Mouse (Mus musculus): ENCODE measurements around the gene Aldh3a2. TPM values are rescaled to one million over a fixed set of nuclear protein-coding genes. Genes with fewer than 3 reads are reported as not detected.

Aldh3a2 gene
- polyA plus RNA-seq, 1 experiment from 2014 or later, result 52.2 TPM

- Histone ChIP-seq H3K36me3 (ENCODE audit: control insufficient read depth, insufficient read depth, low read length) (no peaks in the 10 kb centered on the region), H3K9me3 (replicated peaks; ENCODE audit: control insufficient read depth, low read length) (no peaks in the 10 kb centered on the region), H3K4me1 (ENCODE audit: control insufficient read depth, insufficient read depth, low read length) (peaks cover 11% of the 10 kb centered on the region), H3K9ac (ENCODE audit: low read length) (no peak overlapping the region), H3K27me3 (ENCODE audit: control insufficient read depth, insufficient read depth, low read length) (0 out of 2 replicates have a peak, but pooled peaks cover 2% of the 10 kb centered on the region), H3K4me3 (replicated peaks; ENCODE audit: low read length) (no peak overlapping the region), H3K27ac (ENCODE audit: low read length) (no peak overlapping the region), H3K4me2 (ENCODE audit: low read depth, low read length) (no peak overlapping the region)
- no peak for ATAC-seq (ENCODE audit: insufficient read depth, low FRiP score)
- 79% methylated on average over 8 of the region's 8 CpGs for WGBS
Observed at GRCm38 (mm10) chr11:61227816-61228215, 39.4 kb downstream of the Aldh3a2 start.

GRCm38 (mm10) chr11:61225941-61226412 lies 41.3 kb downstream of the Aldh3a2 start:
- peak; percentile 47; the same call in 1 of the 2 replicates for ATAC-seq (ENCODE audit: insufficient read depth, low FRiP score)
- Histone ChIP-seq H3K9me3 (replicated peaks; ENCODE audit: control insufficient read depth, low read length) (no peaks in the 10 kb centered on the region), H3K27me3 (ENCODE audit: control insufficient read depth, insufficient read depth, low read length) (no peaks in the 10 kb centered on the region), H3K4me3 (replicated peaks; ENCODE audit: low read length) (no peak overlapping the region), H3K4me1 (ENCODE audit: control insufficient read depth, insufficient read depth, low read length) (peaks cover 8% of the 10 kb centered on the region), H3K9ac (ENCODE audit: low read length) (no peak overlapping the region), H3K27ac (ENCODE audit: low read length) (peak overlapping the region; percentile 4; the same call in 1 of the 2 replicates), H3K4me2 (ENCODE audit: low read depth, low read length) (no peak overlapping the region), H3K36me3 (ENCODE audit: control insufficient read depth, insufficient read depth, low read length) (no peaks in the 10 kb centered on the region)
- WGBS, result 62% methylated on average over 6 of the region's 6 CpGs

GRCm38 (mm10) chr11:61225511-61225910 lies 41.8 kb downstream of the Aldh3a2 start:
- Histone ChIP-seq H3K4me3 (replicated peaks; ENCODE audit: low read length) (no peak overlapping the region), H3K27ac (ENCODE audit: low read length) (no peak overlapping the region), H3K4me1 (ENCODE audit: control insufficient read depth, insufficient read depth, low read length) (peaks cover 11% of the 10 kb centered on the region), H3K27me3 (ENCODE audit: control insufficient read depth, insufficient read depth, low read length) (no peaks in the 10 kb centered on the region), H3K9ac (ENCODE audit: low read length) (no peak overlapping the region), H3K36me3 (ENCODE audit: control insufficient read depth, insufficient read depth, low read length) (no peaks in the 10 kb centered on the region), H3K4me2 (ENCODE audit: low read depth, low read length) (no peak overlapping the region), H3K9me3 (replicated peaks; ENCODE audit: control insufficient read depth, low read length) (no peaks in the 10 kb centered on the region)
- 59% methylated on average over 4 of the region's 4 CpGs for WGBS
- ATAC-seq (ENCODE audit: insufficient read depth, low FRiP score), result no peak

GRCm38 (mm10) chr11:61224907-61225306 lies 42.4 kb downstream of the Aldh3a2 start:
- no peaks in the 10 kb centered on the region for H3K36me3 ChIP-seq (ENCODE audit: control insufficient read depth, insufficient read depth, low read length)

GRCm38 (mm10) chr11:61224234-61224744 lies 43.0 kb downstream of the Aldh3a2 start:
- no peaks in the 10 kb centered on the region for H3K27me3 ChIP-seq (ENCODE audit: control insufficient read depth, insufficient read depth, low read length)
- ATAC-seq (ENCODE audit: insufficient read depth, low FRiP score), result no peak
- no peak overlapping the region for H3K4me2 ChIP-seq (ENCODE audit: low read depth, low read length)
- no peaks in the 10 kb centered on the region for H3K36me3 ChIP-seq (ENCODE audit: control insufficient read depth, insufficient read depth, low read length)
- H3K4me1 ChIP-seq (ENCODE audit: control insufficient read depth, insufficient read depth, low read length), result peaks cover 12% of the 10 kb centered on the region
- H3K27ac ChIP-seq (ENCODE audit: low read length), result no peak overlapping the region
- no peak overlapping the region for H3K9ac ChIP-seq (ENCODE audit: low read length)
- whole genome bisulfite sequencing, result 71% methylated on average over 6 of the region's 6 CpGs
- H3K4me3 ChIP-seq (replicated peaks; ENCODE audit: low read length), result no peak overlapping the region
- H3K9me3 ChIP-seq (replicated peaks; ENCODE audit: control insufficient read depth, low read length), result no peaks in the 10 kb centered on the region

More at GRCm38 (mm10) chr11:61224907-61225306, 42.4 kb downstream of the Aldh3a2 start:
- no peak for ATAC-seq (ENCODE audit: insufficient read depth, low FRiP score)
- Histone ChIP-seq H3K4me3 (replicated peaks; ENCODE audit: low read length) (no peak overlapping the region), H3K27me3 (ENCODE audit: control insufficient read depth, insufficient read depth, low read length) (no peaks in the 10 kb centered on the region), H3K4me1 (ENCODE audit: control insufficient read depth, insufficient read depth, low read length) (peaks cover 12% of the 10 kb centered on the region), H3K27ac (ENCODE audit: low read length) (no peak overlapping the region), H3K9ac (ENCODE audit: low read length) (no peak overlapping the region), H3K9me3 (replicated peaks; ENCODE audit: control insufficient read depth, low read length) (no peaks in the 10 kb centered on the region), H3K4me2 (ENCODE audit: low read depth, low read length) (no peak overlapping the region)
- 78% methylated on average over 10 of the region's 10 CpGs for WGBS

GRCm38 (mm10) chr11:61222971-61223745 lies 44.1 kb downstream of the Aldh3a2 start:
- H3K27ac ChIP-seq (ENCODE audit: low read length), result no peak overlapping the region
- H3K27me3 ChIP-seq (ENCODE audit: control insufficient read depth, insufficient read depth, low read length), result no peaks in the 10 kb centered on the region
- no peaks in the 10 kb centered on the region for H3K9me3 ChIP-seq (replicated peaks; ENCODE audit: control insufficient read depth, low read length)
- no peaks in the 10 kb centered on the region for H3K36me3 ChIP-seq (ENCODE audit: control insufficient read depth, insufficient read depth, low read length)
- no peak overlapping the region for H3K9ac ChIP-seq (ENCODE audit: low read length)
- peaks cover 12% of the 10 kb centered on the region for H3K4me1 ChIP-seq (ENCODE audit: control insufficient read depth, insufficient read depth, low read length)
- 84% methylated on average over 9 of the region's 9 CpGs for WGBS
- no peak overlapping the region for H3K4me2 ChIP-seq (ENCODE audit: low read depth, low read length)
- no peak for ATAC-seq (ENCODE audit: insufficient read depth, low FRiP score)
- no peak overlapping the region for H3K4me3 ChIP-seq (replicated peaks; ENCODE audit: low read length)

GRCm38 (mm10) chr11:61222007-61222406 lies 45.3 kb downstream of the Aldh3a2 start:
- no peaks in the 10 kb centered on the region for H3K27me3 ChIP-seq (ENCODE audit: control insufficient read depth, insufficient read depth, low read length)
- no peak overlapping the region for H3K4me3 ChIP-seq (replicated peaks; ENCODE audit: low read length)
- no peaks in the 10 kb centered on the region for H3K36me3 ChIP-seq (ENCODE audit: control insufficient read depth, insufficient read depth, low read length)
- H3K4me1 ChIP-seq (ENCODE audit: control insufficient read depth, insufficient read depth, low read length), result peaks cover 12% of the 10 kb centered on the region
- H3K4me2 ChIP-seq (ENCODE audit: low read depth, low read length), result no peak overlapping the region
- H3K9me3 ChIP-seq (replicated peaks; ENCODE audit: control insufficient read depth, low read length), result no peaks in the 10 kb centered on the region
- no peak overlapping the region for H3K27ac ChIP-seq (ENCODE audit: low read length)
- WGBS, result 83% methylated on average over 1 of the region's 1 CpGs
- ATAC-seq (ENCODE audit: insufficient read depth, low FRiP score), result no peak
- no peak overlapping the region for H3K9ac ChIP-seq (ENCODE audit: low read length)

GRCm38 (mm10) chr11:61220156-61220881 lies 46.9 kb downstream of the Aldh3a2 start:
- no peak overlapping the region for H3K4me3 ChIP-seq (replicated peaks; ENCODE audit: low read length)
- no peaks in the 10 kb centered on the region for H3K9me3 ChIP-seq (replicated peaks; ENCODE audit: control insufficient read depth, low read length)
- 0 out of 2 replicates have a peak, but pooled peaks cover 4% of the 10 kb centered on the region for H3K4me1 ChIP-seq (ENCODE audit: control insufficient read depth, insufficient read depth, low read length)
- ATAC-seq (ENCODE audit: insufficient read depth, low FRiP score), result no peak
- no peaks in the 10 kb centered on the region for H3K27me3 ChIP-seq (ENCODE audit: control insufficient read depth, insufficient read depth, low read length)
- no peaks in the 10 kb centered on the region for H3K36me3 ChIP-seq (ENCODE audit: control insufficient read depth, insufficient read depth, low read length)
- WGBS, result 47% methylated on average over 9 of the region's 9 CpGs
- no peak overlapping the region for H3K9ac ChIP-seq (ENCODE audit: low read length)
- H3K4me2 ChIP-seq (ENCODE audit: low read depth, low read length), result no peak overlapping the region
- no peak overlapping the region for H3K27ac ChIP-seq (ENCODE audit: low read length)

GRCm38 (mm10) chr11:61215936-61216335 lies 51.3 kb downstream of the Aldh3a2 start:
- 70% methylated on average over 3 of the region's 3 CpGs for WGBS
- ATAC-seq (ENCODE audit: insufficient read depth, low FRiP score), result no peak

More at GRCm38 (mm10) chr11:61215936-61216335, 51.3 kb downstream of the Aldh3a2 start:
- Histone ChIP-seq H3K4me2 (ENCODE audit: low read depth, low read length) (no peak overlapping the region), H3K27me3 (ENCODE audit: control insufficient read depth, insufficient read depth, low read length) (peaks cover 2% of the 10 kb centered on the region; the same call in 1 of the 2 replicates), H3K4me3 (replicated peaks; ENCODE audit: low read length) (no peak overlapping the region), H3K27ac (ENCODE audit: low read length) (no peak overlapping the region), H3K4me1 (ENCODE audit: control insufficient read depth, insufficient read depth, low read length) (0 out of 2 replicates have a peak, but pooled peaks cover 4% of the 10 kb centered on the region), H3K9me3 (replicated peaks; ENCODE audit: control insufficient read depth, low read length) (no peaks in the 10 kb centered on the region), H3K9ac (ENCODE audit: low read length) (no peak overlapping the region), H3K36me3 (ENCODE audit: control insufficient read depth, insufficient read depth, low read length) (no peaks in the 10 kb centered on the region)
